Mouse (Mus musculus) spleen, postnatal 10 days (tissue): Measurements from ENCODE around the gene Cela3a.

Experiments
- DNase-seq, 2 experiments: peaks; one replicate each; pipeline ENCODE4 v3.0.0; 2021 to 2022; ENCODE audit warnings: low spot score in 2 of 2

The Cela3a gene

GRCm38 (mm10) chr4:137371596-137372523 lies 37.7 kb downstream of the Cela3a start:
- DNase-seq = no peak

- DNase-seq = peak in 1 of 2 experiments; percentile 46
Observed at GRCm38 (mm10) chr4:137369954-137370750, 39.4 kb downstream of the Cela3a start.

- no peak for DNase-seq
Observed at GRCm38 (mm10) chr4:137368198-137368597, 41.4 kb downstream of the Cela3a start.

GRCm38 (mm10) chr4:137367275-137368088 lies 42.1 kb downstream of the Cela3a start:
- peak in 1 of 2 experiments; percentile 63 for DNase-seq

GRCm38 (mm10) chr4:137366097-137366496 lies 43.5 kb downstream of the Cela3a start:
- no peak for DNase-seq

GRCm38 (mm10) chr4:137365356-137366062 lies 44.1 kb downstream of the Cela3a start:
- peak in 1 of 2 experiments; percentile 53 for DNase-seq

- DNase-seq = no peak
Observed at GRCm38 (mm10) chr4:137364826-137365225, 44.8 kb downstream of the Cela3a start.

GRCm38 (mm10) chr4:137360996-137361395 lies 48.6 kb downstream of the Cela3a start:
- no peak for DNase-seq

GRCm38 (mm10) chr4:137358291-137359002 lies 51.1 kb downstream of the Cela3a start:
- DNase-seq = peak in 1 of 2 experiments; percentile 55

GRCm38 (mm10) chr4:137357517-137358254 lies 51.9 kb downstream of the Cela3a start, which contains the start of gene Cdc42:
Cdc42 (minus strand) TSS chr4:137357720.
- peak; percentile 96 to 99 for DNase-seq

GRCm38 (mm10) chr4:137356674-137357510 lies 52.7 kb downstream of the Cela3a start:
- peak; percentile 73 to 74 for DNase-seq
